Mouse (Mus musculus) layer of hippocampus, postnatal 25 days (tissue): ENCODE data around the gene Vmn2r26. TPM values are rescaled to one million over a fixed set of nuclear protein-coding genes. Genes with fewer than 3 reads are reported as not detected.
"Not testable (repeated sequence)": the region's sequence is repeated elsewhere in the genome, so short reads cannot be mapped to it uniquely, and the experiment has no call there.

Experiments used
- DNase-seq, 2 experiments: peaks; one replicate each; pipeline ENCODE4 v3.0.0; 2022; ENCODE audit warnings: mixed read lengths in 2 of 2, low spot score in 1 of 2; ENCODE audit errors: extremely low spot score in 1 of 2
- total RNA-seq, 2 experiments: library from RNA; stranded (reverse); gene quantifications; 2 replicates each; pipeline ENCODE4 v1.2.3; 2021

The Vmn2r26 gene
- total RNA-seq = not detected

GRCm38 (mm10) chr6:124024268-124024667 is at the start of gene Vmn2r26:
Gene Vmn2r26, plus strand, starts transcription at chr6:124024568.
- not testable (repeated sequence) for DNase-seq

- DNase-seq = no peak
These were observed 3.5 kb upstream of the Vmn2r26 start for GRCm38 (mm10) chr6:124020841-124021240.

GRCm38 (mm10) chr6:124048388-124048787 is 24.0 kb downstream of the Vmn2r26 start:
- no peak for DNase-seq

- DNase-seq = not testable (repeated sequence)
These were observed 29.2 kb downstream of the Vmn2r26 start for GRCm38 (mm10) chr6:124053611-124054010.

- no peak for DNase-seq
These were observed 78.0 kb downstream of the Vmn2r26 start for GRCm38 (mm10) chr6:124102334-124102733.

Other genes starting within 250 kb of the Vmn2r26 start
- gene Vmn2r24, start 245.7 kb upstream of the Vmn2r26 start, total RNA-seq = not detected
- gene Vmn2r25, start 171.1 kb upstream of the Vmn2r26 start, total RNA-seq = not detected
- gene Vmn2r27, start 207.3 kb downstream of the Vmn2r26 start, total RNA-seq = not detected